Mouse (Mus musculus): ENCODE results near the gene Vat1l. TPM values are rescaled to one million over a fixed set of nuclear protein-coding genes. Genes with fewer than 3 reads are reported as not detected.

Vat1l gene
- 38.9 and 42.1 TPM in 2 replicates for polyA plus RNA-seq (2014; fragmentation: Nextera tagmentation; extraction: Ambion mirVana)

DNA sequence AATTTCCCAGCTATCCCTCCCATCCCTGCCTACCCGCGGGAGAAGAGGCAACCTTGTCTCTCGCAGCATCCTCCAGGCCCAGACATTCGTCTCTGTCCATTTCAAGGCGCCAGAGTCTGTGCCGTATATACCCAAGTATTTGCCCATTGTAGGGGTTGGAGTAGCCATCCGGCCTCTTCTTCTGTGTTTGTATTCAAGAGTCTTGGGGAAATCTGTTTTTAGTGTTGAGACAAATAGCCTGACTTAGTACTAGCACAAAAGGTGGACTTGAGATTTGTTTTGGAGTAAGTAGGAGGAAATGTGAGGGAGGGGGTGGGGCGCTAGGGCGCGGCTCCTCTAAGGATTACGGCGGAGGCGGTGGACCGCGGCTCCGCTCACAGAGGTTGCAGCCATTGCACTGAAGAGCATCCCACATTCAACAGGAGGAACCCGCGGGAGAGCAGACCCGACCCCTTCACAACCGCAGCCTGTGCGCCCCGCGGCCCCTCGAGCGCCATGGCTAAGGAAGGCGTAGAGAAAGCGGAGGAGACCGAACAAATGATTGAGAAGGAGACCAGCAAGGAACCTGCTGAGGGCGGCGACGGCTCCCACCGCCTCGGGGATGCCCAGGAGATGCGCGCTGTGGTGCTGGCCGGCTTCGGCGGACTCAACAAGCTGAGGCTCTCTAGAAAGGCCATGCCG is at the start of gene Vat1l:
TSS of gene Vat1l (plus strand) at position 392 of the 681 bp plus-strand sequence.
- H3K36me3 ChIP-seq (ENCODE audit: control insufficient read depth, insufficient read depth, low read length), result no peaks in the 10 kb centered on the region
- no peaks in the 10 kb centered on the region for H3K9me3 ChIP-seq (ENCODE audit: control insufficient read depth, low read length)
- peak; percentile 87 for ATAC-seq (ENCODE audit: low read depth)
- H3K4me2 ChIP-seq (ENCODE audit: low read depth, low read length), result peak within 1 kb of the TSS; percentile 75
- peak within 1 kb of the TSS; percentile 60 for H3K9ac ChIP-seq (replicated peaks; ENCODE audit: low read depth, low read length)
- 0 out of 2 replicates have a peak, but pooled peaks cover 14% of the 10 kb centered on the region for H3K4me1 ChIP-seq (ENCODE audit: control insufficient read depth, insufficient read depth, low read length)
- H3K27ac ChIP-seq (ENCODE audit: low read depth, low read length), result peak within 1 kb of the TSS; percentile 69
- WGBS, result under 1% methylated on average over 39 of the region's 39 CpGs
- H3K27me3 ChIP-seq (ENCODE audit: control insufficient read depth, insufficient read depth, low read length), result no peaks in the 10 kb centered on the region
- H3K4me3 ChIP-seq (ENCODE audit: low read depth, low read length), result peak within 1 kb of the TSS; percentile 58

DNA sequence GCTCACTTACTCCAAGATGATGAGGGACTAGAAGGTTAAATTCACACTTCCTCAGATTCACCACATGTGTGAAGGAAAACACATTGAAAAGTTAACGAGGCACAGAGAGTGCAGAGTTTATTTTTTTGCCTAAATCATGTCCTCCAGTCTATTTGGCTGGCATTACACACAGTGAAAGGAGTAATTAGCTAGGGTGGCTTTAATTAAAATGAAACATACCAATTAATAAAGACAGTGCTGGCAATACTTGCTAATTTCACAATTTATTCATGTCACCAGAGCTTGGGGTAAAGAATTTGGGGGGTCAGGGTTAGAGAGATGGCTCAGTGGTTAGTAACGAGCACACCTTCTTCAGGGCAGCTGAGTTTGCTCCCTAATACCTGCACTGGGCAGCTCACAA is 46.8 kb upstream of the Vat1l start:
- Histone ChIP-seq H3K4me2 (ENCODE audit: low read depth, low read length) (no peak overlapping the region), H3K4me3 (ENCODE audit: low read depth, low read length) (no peak overlapping the region), H3K36me3 (ENCODE audit: control insufficient read depth, insufficient read depth, low read length) (no peaks in the 10 kb centered on the region), H3K9me3 (ENCODE audit: control insufficient read depth, low read length) (no peaks in the 10 kb centered on the region), H3K4me1 (ENCODE audit: control insufficient read depth, insufficient read depth, low read length) (no peaks in the 10 kb centered on the region), H3K27ac (ENCODE audit: low read depth, low read length) (no peak overlapping the region), H3K9ac (replicated peaks; ENCODE audit: low read depth, low read length) (no peak overlapping the region), H3K27me3 (ENCODE audit: control insufficient read depth, insufficient read depth, low read length) (no peaks in the 10 kb centered on the region)
- no peak for ATAC-seq (ENCODE audit: low read depth)
- 57% methylated on average over 2 of the region's 2 CpGs for WGBS

DNA sequence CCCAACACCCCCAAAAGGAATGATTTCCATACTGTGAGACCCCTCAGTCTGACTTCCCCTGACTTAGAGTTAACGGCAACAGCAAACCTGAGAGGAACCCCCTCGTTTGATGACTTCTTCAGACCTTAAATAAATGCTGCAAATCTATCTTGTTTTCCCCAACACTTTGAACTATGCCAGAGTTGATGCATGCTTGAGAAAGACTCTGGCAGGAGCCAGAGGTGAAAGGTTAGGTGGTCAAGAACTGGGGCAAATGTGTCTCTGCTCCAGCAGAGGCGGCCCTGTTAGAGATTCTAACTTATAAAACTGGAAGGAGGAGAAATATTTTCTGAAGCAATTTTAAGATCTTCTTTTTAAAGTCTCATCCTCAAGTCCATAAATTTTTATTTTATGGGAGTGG is 45.7 kb upstream of the Vat1l start:
- H3K27ac ChIP-seq (ENCODE audit: low read depth, low read length), result no peak overlapping the region
- no peaks in the 10 kb centered on the region for H3K36me3 ChIP-seq (ENCODE audit: control insufficient read depth, insufficient read depth, low read length)
- ATAC-seq (ENCODE audit: low read depth), result no peak
- no peak overlapping the region for H3K4me2 ChIP-seq (ENCODE audit: low read depth, low read length)
- no peak overlapping the region for H3K9ac ChIP-seq (replicated peaks; ENCODE audit: low read depth, low read length)
- no peaks in the 10 kb centered on the region for H3K9me3 ChIP-seq (ENCODE audit: control insufficient read depth, low read length)
- WGBS, result 84% methylated on average over 3 of the region's 3 CpGs
- H3K27me3 ChIP-seq (ENCODE audit: control insufficient read depth, insufficient read depth, low read length), result no peaks in the 10 kb centered on the region
- H3K4me3 ChIP-seq (ENCODE audit: low read depth, low read length), result no peak overlapping the region
- no peaks in the 10 kb centered on the region for H3K4me1 ChIP-seq (ENCODE audit: control insufficient read depth, insufficient read depth, low read length)

DNA sequence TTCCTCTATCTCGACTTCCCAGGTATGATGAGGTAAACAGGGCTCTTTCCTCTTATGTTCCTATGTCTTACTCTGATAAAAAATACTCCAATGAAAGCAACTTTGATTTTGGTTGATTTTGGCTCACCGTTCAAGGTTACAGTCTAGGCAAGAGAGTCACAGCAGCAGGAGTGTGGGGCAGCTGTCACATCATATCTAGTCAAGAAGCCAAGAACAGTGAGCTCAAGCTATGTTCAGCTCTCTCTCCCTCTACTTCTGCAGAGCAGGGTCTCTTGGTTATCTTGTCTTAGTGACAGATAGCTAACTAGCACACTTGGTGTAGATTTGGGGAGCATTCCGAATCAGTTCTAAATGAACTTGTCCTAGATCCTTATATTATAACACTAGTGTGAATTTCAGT is 41.5 kb upstream of the Vat1l start:
- Histone ChIP-seq H3K4me1 (ENCODE audit: control insufficient read depth, insufficient read depth, low read length) (no peaks in the 10 kb centered on the region), H3K9ac (replicated peaks; ENCODE audit: low read depth, low read length) (no peak overlapping the region), H3K4me3 (ENCODE audit: low read depth, low read length) (no peak overlapping the region), H3K4me2 (ENCODE audit: low read depth, low read length) (no peak overlapping the region), H3K27me3 (ENCODE audit: control insufficient read depth, insufficient read depth, low read length) (no peaks in the 10 kb centered on the region), H3K27ac (ENCODE audit: low read depth, low read length) (no peak overlapping the region), H3K36me3 (ENCODE audit: control insufficient read depth, insufficient read depth, low read length) (no peaks in the 10 kb centered on the region), H3K9me3 (ENCODE audit: control insufficient read depth, low read length) (no peaks in the 10 kb centered on the region)
- 87% methylated on average over 3 of the region's 3 CpGs for WGBS
- ATAC-seq (ENCODE audit: low read depth), result no peak

DNA sequence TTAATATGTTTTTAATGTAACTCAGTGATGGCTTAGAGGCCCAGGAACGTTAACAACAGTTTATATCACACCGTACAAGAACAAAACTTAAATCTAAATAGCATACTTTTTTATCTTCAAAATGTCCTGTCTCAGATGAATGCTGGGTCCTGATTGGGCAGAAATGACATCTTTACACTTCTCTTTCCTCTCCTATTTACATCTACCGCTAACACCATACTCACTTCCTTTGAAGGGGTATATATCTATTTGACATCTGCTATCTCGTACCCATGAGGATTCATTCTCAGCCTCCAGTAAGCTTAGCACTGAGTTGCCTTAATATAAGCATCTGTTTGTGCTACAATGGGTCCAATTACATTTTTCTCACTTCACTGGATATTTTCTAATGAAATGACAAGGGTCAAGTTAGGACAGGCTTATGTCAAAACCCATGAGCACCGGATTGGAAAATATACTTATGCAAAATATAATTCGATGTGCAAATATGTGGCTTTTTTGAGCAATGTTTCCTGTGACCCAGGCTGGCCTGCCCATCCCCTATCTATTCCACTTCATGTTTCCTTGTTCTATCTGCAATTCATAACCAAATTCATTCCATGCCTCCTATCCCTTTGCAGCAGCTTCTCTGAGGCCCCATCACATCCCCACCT is 40.8 kb upstream of the Vat1l start:
- Histone ChIP-seq H3K4me3 (ENCODE audit: low read depth, low read length) (no peak overlapping the region), H3K27ac (ENCODE audit: low read depth, low read length) (no peak overlapping the region), H3K27me3 (ENCODE audit: control insufficient read depth, insufficient read depth, low read length) (no peaks in the 10 kb centered on the region), H3K36me3 (ENCODE audit: control insufficient read depth, insufficient read depth, low read length) (no peaks in the 10 kb centered on the region), H3K9ac (replicated peaks; ENCODE audit: low read depth, low read length) (no peak overlapping the region), H3K9me3 (ENCODE audit: control insufficient read depth, low read length) (no peaks in the 10 kb centered on the region), H3K4me1 (ENCODE audit: control insufficient read depth, insufficient read depth, low read length) (no peaks in the 10 kb centered on the region), H3K4me2 (ENCODE audit: low read depth, low read length) (no peak overlapping the region)
- 80% methylated on average over 6 of the region's 6 CpGs for WGBS
- ATAC-seq (ENCODE audit: low read depth), result no peak

DNA sequence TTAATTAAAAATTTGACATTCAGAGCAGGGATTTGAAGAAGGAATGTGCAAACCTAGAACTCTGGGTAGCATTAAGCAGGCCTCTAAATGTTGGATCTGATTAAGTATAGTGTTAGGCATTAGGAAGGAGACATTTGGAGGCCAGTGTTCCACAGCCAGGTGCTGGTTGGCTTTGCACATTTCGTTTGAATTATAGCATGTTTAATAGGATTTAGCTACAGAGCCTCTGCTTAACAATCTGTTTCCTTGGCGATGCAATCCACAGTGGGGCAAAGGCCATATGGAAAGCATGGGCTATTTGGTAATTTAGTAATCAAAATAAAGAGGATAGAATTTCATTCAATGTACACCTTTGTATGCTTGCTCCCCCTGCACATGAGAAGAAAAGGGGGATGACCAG is 39.7 kb upstream of the Vat1l start:
- Histone ChIP-seq H3K9ac (replicated peaks; ENCODE audit: low read depth, low read length) (no peak overlapping the region), H3K27ac (ENCODE audit: low read depth, low read length) (no peak overlapping the region), H3K4me3 (ENCODE audit: low read depth, low read length) (no peak overlapping the region), H3K4me1 (ENCODE audit: control insufficient read depth, insufficient read depth, low read length) (no peaks in the 10 kb centered on the region), H3K36me3 (ENCODE audit: control insufficient read depth, insufficient read depth, low read length) (no peaks in the 10 kb centered on the region), H3K4me2 (ENCODE audit: low read depth, low read length) (no peak overlapping the region), H3K27me3 (ENCODE audit: control insufficient read depth, insufficient read depth, low read length) (no peaks in the 10 kb centered on the region), H3K9me3 (ENCODE audit: control insufficient read depth, low read length) (no peaks in the 10 kb centered on the region)
- ATAC-seq (ENCODE audit: low read depth), result no peak
- 45% methylated on average over 2 of the region's 2 CpGs for WGBS

DNA sequence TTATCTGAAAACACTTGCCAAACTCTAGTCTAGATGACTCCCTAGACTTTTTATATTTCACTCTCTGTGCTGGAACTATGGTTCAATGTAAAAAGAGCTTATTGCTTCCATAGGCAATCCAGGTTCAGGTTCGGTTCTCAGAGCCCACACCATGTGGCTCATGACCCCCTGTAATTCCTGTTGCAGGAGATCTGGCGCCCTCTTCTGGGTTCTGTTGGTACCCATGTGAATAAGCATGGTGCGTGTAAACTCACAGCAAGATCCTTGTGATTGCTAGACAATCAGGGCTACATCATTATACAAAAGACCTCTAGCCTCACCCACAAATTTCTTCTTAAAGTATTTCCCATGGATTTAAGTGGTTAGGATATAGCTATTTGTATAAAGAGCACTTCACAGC is 28.7 kb upstream of the Vat1l start:
- ATAC-seq (ENCODE audit: low read depth), result no peak
- Histone ChIP-seq H3K4me2 (ENCODE audit: low read depth, low read length) (no peak overlapping the region), H3K9me3 (ENCODE audit: control insufficient read depth, low read length) (no peaks in the 10 kb centered on the region), H3K4me1 (ENCODE audit: control insufficient read depth, insufficient read depth, low read length) (no peaks in the 10 kb centered on the region), H3K27ac (ENCODE audit: low read depth, low read length) (no peak overlapping the region), H3K4me3 (ENCODE audit: low read depth, low read length) (no peak overlapping the region), H3K9ac (replicated peaks; ENCODE audit: low read depth, low read length) (no peak overlapping the region), H3K27me3 (ENCODE audit: control insufficient read depth, insufficient read depth, low read length) (no peaks in the 10 kb centered on the region), H3K36me3 (ENCODE audit: control insufficient read depth, insufficient read depth, low read length) (no peaks in the 10 kb centered on the region)
- 74% methylated on average over 3 of the region's 3 CpGs for WGBS

DNA sequence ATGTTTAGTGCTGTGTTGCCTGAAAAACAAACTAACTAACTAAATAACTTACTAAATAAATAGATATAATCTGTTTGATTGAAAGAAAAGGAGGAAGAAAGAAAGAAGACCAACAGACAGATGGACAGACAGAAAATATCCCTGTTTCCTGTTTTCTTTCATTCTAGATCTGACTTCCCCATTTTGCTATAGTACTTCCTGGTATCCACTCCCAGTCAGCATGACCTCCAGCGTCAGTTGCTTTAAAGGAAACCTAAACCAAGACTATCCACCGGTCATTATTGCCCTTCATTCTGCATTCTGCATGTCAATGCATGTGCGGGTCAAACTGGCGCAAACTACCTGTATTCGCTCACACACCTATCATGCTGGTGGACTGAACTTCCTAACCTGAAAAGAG is 12.1 kb upstream of the Vat1l start:
- Histone ChIP-seq H3K9me3 (ENCODE audit: control insufficient read depth, low read length) (no peaks in the 10 kb centered on the region), H3K4me2 (ENCODE audit: low read depth, low read length) (no peak overlapping the region), H3K27ac (ENCODE audit: low read depth, low read length) (no peak overlapping the region), H3K36me3 (ENCODE audit: control insufficient read depth, insufficient read depth, low read length) (no peaks in the 10 kb centered on the region), H3K4me3 (ENCODE audit: low read depth, low read length) (no peak overlapping the region), H3K9ac (replicated peaks; ENCODE audit: low read depth, low read length) (no peak overlapping the region), H3K27me3 (ENCODE audit: control insufficient read depth, insufficient read depth, low read length) (no peaks in the 10 kb centered on the region), H3K4me1 (ENCODE audit: control insufficient read depth, insufficient read depth, low read length) (no peaks in the 10 kb centered on the region)
- no peak for ATAC-seq (ENCODE audit: low read depth)
- WGBS, result 86% methylated on average over 5 of the region's 5 CpGs

DNA sequence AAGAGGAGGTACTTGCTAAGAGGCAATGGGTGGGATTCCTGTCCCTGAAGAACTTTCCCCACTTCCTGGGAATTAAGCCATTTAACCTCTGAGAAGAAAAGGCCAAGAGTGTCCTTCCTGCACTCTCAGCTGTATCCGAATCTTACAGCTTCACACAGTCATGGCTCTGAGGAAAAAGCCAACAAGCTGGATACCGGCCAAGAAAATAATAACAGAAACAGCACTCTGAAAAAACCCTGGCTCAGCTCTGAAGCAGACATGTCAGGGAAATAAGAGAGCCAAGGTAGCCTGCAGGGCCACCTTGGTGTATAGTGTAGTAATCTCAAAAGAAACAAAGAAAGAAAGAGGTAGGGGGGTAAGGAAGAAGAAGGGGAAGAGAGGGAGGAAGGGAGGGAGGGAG is 6.4 kb upstream of the Vat1l start:
- H3K36me3 ChIP-seq (ENCODE audit: control insufficient read depth, insufficient read depth, low read length), result no peaks in the 10 kb centered on the region
- H3K27ac ChIP-seq (ENCODE audit: low read depth, low read length), result no peak overlapping the region
- H3K9ac ChIP-seq (replicated peaks; ENCODE audit: low read depth, low read length), result no peak overlapping the region
- H3K27me3 ChIP-seq (ENCODE audit: control insufficient read depth, insufficient read depth, low read length), result no peaks in the 10 kb centered on the region
- no peak overlapping the region for H3K4me3 ChIP-seq (ENCODE audit: low read depth, low read length)
- no peaks in the 10 kb centered on the region for H3K4me1 ChIP-seq (ENCODE audit: control insufficient read depth, insufficient read depth, low read length)
- ATAC-seq (ENCODE audit: low read depth), result no peak
- no peaks in the 10 kb centered on the region for H3K9me3 ChIP-seq (ENCODE audit: control insufficient read depth, low read length)
- no peak overlapping the region for H3K4me2 ChIP-seq (ENCODE audit: low read depth, low read length)
- WGBS, result 60% methylated on average over 2 of the region's 2 CpGs

Data from neural tube, embryonic 14.5 days (tissue).